In genomic region chr9:61675366-61675765, GRCm38 (mm10) we compare ENCODE assay signal across 18 mouse cellular contexts.
"Had no signal": no experiment of that assay in that cellular context is flagged by ENCODE, and none has a peak within 500 bp of the region (broad histone marks: within the 10 kb centered on the region; RNA-seq: fewer than 3 reads in every experiment).

No protein-coding gene starts in this region.

- H3K27ac ChIP-seq: midbrain, embryonic 10.5 days; midbrain, embryonic 12.5 days; neural tube, embryonic 13.5 days; neural tube, embryonic 15.5 days had no signal

- DNase-seq: lung, adult 18-20 months; lung, embryonic 14.5 days; lung, postnatal 10 days; lung, postnatal 4 days; midbrain, embryonic 14.5 days; retina, postnatal 1 day; right cerebral cortex, adult 18-20 months; right cerebral cortex, postnatal 25 days; right cerebral cortex, postnatal 4 days; spleen, adult 18-20 months; thymus, adult 18-20 months; thymus, postnatal 14 days; thymus, postnatal 36 days had no signal

- H3K9me3 ChIP-seq: midbrain, embryonic 10.5 days; midbrain, embryonic 12.5 days; neural tube, embryonic 13.5 days; neural tube, embryonic 15.5 days had no signal

- H3K36me3 ChIP-seq: midbrain, embryonic 10.5 days; midbrain, embryonic 12.5 days; neural tube, embryonic 13.5 days; neural tube, embryonic 15.5 days had no signal

- H3K4me3 ChIP-seq: midbrain, embryonic 10.5 days; midbrain, embryonic 12.5 days; myocyte; neural tube, embryonic 13.5 days; neural tube, embryonic 15.5 days had no signal
